Mouse (Mus musculus): ENCODE results near the gene S100a11. TPM values are rescaled to one million over a fixed set of nuclear protein-coding genes. Genes with fewer than 3 reads are reported as not detected.

S100a11 gene
- polyA plus RNA-seq, 1 experiment = 151 TPM

DNA sequence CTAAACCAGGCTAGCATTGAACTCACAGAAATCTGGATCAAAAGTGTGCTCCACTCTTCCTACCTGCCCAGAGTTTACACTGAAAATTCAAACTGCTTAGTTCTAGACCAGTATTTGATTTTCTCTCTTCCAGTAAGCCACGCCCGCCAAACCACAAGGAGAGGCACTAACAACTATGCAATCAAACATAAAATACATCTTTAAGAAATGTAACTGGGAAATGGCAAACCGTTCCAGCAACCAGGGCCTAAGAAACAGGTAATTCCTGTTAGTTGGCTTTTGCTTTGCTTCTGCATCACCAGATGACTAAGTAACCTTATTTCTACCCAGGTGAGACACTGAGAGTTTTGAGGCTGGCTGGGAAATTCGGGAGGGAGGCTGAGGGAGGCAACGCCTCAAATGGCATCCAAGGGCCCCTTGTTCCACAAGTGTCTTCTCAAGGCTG lies 13.4 kb upstream of the S100a11 start:
- Histone ChIP-seq H3K4me1 (replicated peaks; ENCODE audit: control insufficient read depth, insufficient read depth, low read length) (peaks cover 8% of the 10 kb centered on the region), H3K27ac (ENCODE audit: control insufficient read depth, insufficient read depth, low read length) (peak overlapping the region; percentile 93), H3K27me3 (ENCODE audit: control insufficient read depth, insufficient read depth, low read length) (no peaks in the 10 kb centered on the region), H3K4me3 (ENCODE audit: control insufficient read depth, insufficient read depth, low read length) (no peak overlapping the region), H3K36me3 (ENCODE audit: control insufficient read depth, insufficient read depth, low read length) (no peaks in the 10 kb centered on the region)
- 45% methylated on average over 5 of the region's 5 CpGs for WGBS
- peak; percentile 27 for DNase-seq
- TF ChIP-seq CTCF (IDR thresholded peaks at IDR 0.05; ENCODE audit: borderline replicate concordance, control insufficient read depth, extremely low read depth, insufficient read depth, low read length, poor library complexity) = no peak
- no peak for TF ChIP-seq POLR2A (IDR thresholded peaks at IDR 0.05; ENCODE audit: control insufficient read depth, extremely low read depth, insufficient read depth, low read length, poor library complexity)

DNA sequence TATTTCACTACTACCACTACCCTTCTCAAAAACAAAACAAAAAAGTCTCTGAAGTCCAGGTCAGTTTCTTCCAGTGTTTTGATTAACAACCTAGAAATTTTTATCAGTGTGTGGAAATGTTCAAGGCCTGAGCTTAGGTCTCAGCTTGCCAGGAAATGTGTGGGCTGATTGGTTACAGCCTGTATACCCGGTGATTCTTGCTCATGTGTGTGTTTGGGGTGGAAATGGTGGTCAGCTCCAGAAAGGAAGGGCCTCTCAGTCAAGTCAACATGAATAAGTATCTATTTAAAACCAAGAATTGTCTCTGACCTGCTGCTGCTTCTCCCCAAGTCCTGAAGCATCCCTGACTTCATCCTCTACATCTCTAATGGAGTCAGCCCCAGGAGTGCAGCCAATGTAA lies 11.0 kb upstream of the S100a11 start:
- TF ChIP-seq CTCF (IDR thresholded peaks at IDR 0.05; ENCODE audit: borderline replicate concordance, control insufficient read depth, extremely low read depth, insufficient read depth, low read length, poor library complexity) (no peak), POLR2A (IDR thresholded peaks at IDR 0.05; ENCODE audit: control insufficient read depth, extremely low read depth, insufficient read depth, low read length, poor library complexity) (no peak)
- H3K27ac ChIP-seq (ENCODE audit: control insufficient read depth, insufficient read depth, low read length) = no peak overlapping the region
- H3K4me1 ChIP-seq (replicated peaks; ENCODE audit: control insufficient read depth, insufficient read depth, low read length) = peaks cover 8% of the 10 kb centered on the region
- 15% methylated on average over 1 of the region's 1 CpGs for WGBS
- no peaks in the 10 kb centered on the region for H3K27me3 ChIP-seq (ENCODE audit: control insufficient read depth, insufficient read depth, low read length)
- H3K36me3 ChIP-seq (ENCODE audit: control insufficient read depth, insufficient read depth, low read length) = no peaks in the 10 kb centered on the region
- no peak for DNase-seq
- H3K4me3 ChIP-seq (ENCODE audit: control insufficient read depth, insufficient read depth, low read length) = no peak overlapping the region

DNA sequence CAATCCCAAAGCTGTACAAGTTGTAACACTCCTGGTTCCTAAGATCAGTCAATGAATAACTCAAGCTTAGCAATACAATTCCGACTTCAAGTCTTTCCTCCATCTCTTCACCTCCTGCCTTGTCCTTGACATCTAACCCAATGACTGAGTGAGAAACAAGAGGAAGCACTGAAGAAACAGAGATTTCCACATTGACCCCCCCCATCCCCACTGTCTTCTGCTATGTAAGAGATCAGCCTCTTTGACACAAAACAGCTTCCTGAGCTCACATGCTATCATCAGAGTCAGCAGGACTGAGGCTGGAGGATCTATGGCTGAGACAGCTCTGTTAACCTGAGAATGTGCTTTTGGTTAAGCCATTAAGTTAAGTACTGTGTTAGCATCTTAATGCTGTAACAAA lies 9.3 kb upstream of the S100a11 start:
- TF ChIP-seq POLR2A (IDR thresholded peaks at IDR 0.05; ENCODE audit: control insufficient read depth, extremely low read depth, insufficient read depth, low read length, poor library complexity) (no peak), CTCF (IDR thresholded peaks at IDR 0.05; ENCODE audit: borderline replicate concordance, control insufficient read depth, extremely low read depth, insufficient read depth, low read length, poor library complexity) (no peak)
- 92% methylated on average over 1 of the region's 1 CpGs for WGBS
- H3K4me3 ChIP-seq (ENCODE audit: control insufficient read depth, insufficient read depth, low read length) = no peak overlapping the region
- no peaks in the 10 kb centered on the region for H3K36me3 ChIP-seq (ENCODE audit: control insufficient read depth, insufficient read depth, low read length)
- H3K27me3 ChIP-seq (ENCODE audit: control insufficient read depth, insufficient read depth, low read length) = no peaks in the 10 kb centered on the region
- H3K27ac ChIP-seq (ENCODE audit: control insufficient read depth, insufficient read depth, low read length) = no peak overlapping the region
- DNase-seq = no peak
- H3K4me1 ChIP-seq (replicated peaks; ENCODE audit: control insufficient read depth, insufficient read depth, low read length) = peaks cover 8% of the 10 kb centered on the region

DNA sequence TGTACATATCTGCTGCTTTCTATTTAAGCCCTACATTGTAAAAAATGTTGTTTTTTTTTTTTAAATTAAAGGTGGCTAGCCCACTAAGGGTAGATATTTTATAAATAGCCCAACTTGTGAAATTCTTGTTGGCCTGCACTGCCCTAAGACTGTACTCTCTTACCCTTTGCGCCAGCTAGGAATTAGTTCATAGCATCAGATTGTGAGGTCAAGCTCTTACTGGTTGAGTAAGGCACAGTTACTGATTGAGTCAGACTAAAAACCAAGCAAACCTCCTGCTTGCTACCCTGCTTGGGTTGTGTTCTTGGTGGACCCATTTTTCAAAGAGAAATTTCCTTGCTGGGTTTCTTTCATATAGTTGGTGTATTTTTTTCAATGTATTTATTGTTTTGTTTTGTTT lies 8.5 kb upstream of the S100a11 start:
- Histone ChIP-seq H3K4me3 (ENCODE audit: control insufficient read depth, insufficient read depth, low read length) (no peak overlapping the region), H3K4me1 (replicated peaks; ENCODE audit: control insufficient read depth, insufficient read depth, low read length) (peaks cover 3% of the 10 kb centered on the region), H3K27me3 (ENCODE audit: control insufficient read depth, insufficient read depth, low read length) (no peaks in the 10 kb centered on the region), H3K36me3 (ENCODE audit: control insufficient read depth, insufficient read depth, low read length) (no peaks in the 10 kb centered on the region), H3K27ac (ENCODE audit: control insufficient read depth, insufficient read depth, low read length) (no peak overlapping the region)
- 98% methylated on average over 1 of the region's 1 CpGs for WGBS
- TF ChIP-seq CTCF (IDR thresholded peaks at IDR 0.05; ENCODE audit: borderline replicate concordance, control insufficient read depth, extremely low read depth, insufficient read depth, low read length, poor library complexity) (no peak), POLR2A (IDR thresholded peaks at IDR 0.05; ENCODE audit: control insufficient read depth, extremely low read depth, insufficient read depth, low read length, poor library complexity) (no peak)
- no peak for DNase-seq

DNA sequence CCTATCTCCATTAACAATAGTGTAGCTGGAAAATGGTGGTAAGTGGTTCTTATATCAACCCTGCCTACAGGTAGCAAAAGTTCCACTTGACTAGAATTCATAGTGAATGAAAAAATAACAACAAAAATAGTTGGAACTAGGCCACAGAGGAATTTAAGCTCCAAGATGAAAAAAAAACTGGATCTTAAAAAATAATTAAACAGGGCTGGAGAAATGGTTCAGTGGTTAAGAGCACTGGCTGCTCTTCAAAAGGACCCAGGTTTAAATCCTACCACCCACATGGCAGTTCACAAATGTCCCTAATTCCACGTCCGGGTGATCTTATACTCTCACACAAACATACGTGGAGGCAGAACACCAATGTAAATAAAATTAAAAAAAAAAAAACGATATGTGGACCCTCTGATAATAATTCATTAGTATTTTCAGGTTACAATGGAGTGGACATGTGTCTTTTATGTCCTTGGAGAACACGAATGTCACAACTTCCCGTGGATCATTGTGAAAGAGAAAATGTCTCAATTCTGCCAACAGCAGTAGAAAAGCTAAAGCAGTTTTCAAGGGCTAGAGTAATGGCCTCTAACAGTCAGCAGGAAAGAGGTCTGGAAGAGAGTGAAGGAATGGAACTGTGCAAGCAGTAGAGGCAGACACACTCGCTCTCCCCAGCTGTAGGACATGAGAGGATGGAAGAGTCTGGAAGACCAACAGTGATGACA lies 7.7 kb upstream of the S100a11 start:
- H3K27ac ChIP-seq (ENCODE audit: control insufficient read depth, insufficient read depth, low read length) = no peak overlapping the region
- 91% methylated on average over 7 of the region's 7 CpGs for WGBS
- no peaks in the 10 kb centered on the region for H3K36me3 ChIP-seq (ENCODE audit: control insufficient read depth, insufficient read depth, low read length)
- H3K4me1 ChIP-seq (replicated peaks; ENCODE audit: control insufficient read depth, insufficient read depth, low read length) = no peaks in the 10 kb centered on the region
- no peak for TF ChIP-seq CTCF (IDR thresholded peaks at IDR 0.05; ENCODE audit: borderline replicate concordance, control insufficient read depth, extremely low read depth, insufficient read depth, low read length, poor library complexity)
- no peak for TF ChIP-seq POLR2A (IDR thresholded peaks at IDR 0.05; ENCODE audit: control insufficient read depth, extremely low read depth, insufficient read depth, low read length, poor library complexity)
- no peak for DNase-seq
- no peaks in the 10 kb centered on the region for H3K27me3 ChIP-seq (ENCODE audit: control insufficient read depth, insufficient read depth, low read length)
- no peak overlapping the region for H3K4me3 ChIP-seq (ENCODE audit: control insufficient read depth, insufficient read depth, low read length)

DNA sequence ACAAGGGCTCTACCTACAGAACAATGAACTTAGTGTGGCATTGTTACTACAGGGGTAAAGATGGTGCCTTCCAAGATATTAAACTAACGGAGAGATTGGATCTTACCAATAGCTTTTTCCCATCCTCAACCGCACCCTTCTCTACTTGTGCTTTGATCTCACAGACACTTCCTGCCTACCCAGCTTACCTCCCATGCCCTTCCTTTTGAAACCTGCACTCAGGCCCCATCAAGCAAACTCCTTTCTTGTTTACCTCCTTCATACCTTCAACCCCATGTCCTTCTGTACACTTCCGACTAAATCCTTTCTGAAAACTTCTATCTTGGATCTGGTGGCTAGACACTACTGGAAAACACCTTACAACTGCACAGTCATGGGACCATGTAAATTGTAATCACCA lies 5.7 kb upstream of the S100a11 start:
- no peak for DNase-seq
- whole genome bisulfite sequencing = 46% methylated on average over 3 of the region's 3 CpGs
- Histone ChIP-seq H3K4me1 (replicated peaks; ENCODE audit: control insufficient read depth, insufficient read depth, low read length) (no peaks in the 10 kb centered on the region), H3K4me3 (ENCODE audit: control insufficient read depth, insufficient read depth, low read length) (no peak overlapping the region), H3K36me3 (ENCODE audit: control insufficient read depth, insufficient read depth, low read length) (no peaks in the 10 kb centered on the region), H3K27me3 (ENCODE audit: control insufficient read depth, insufficient read depth, low read length) (no peaks in the 10 kb centered on the region), H3K27ac (ENCODE audit: control insufficient read depth, insufficient read depth, low read length) (no peak overlapping the region)
- TF ChIP-seq CTCF (IDR thresholded peaks at IDR 0.05; ENCODE audit: borderline replicate concordance, control insufficient read depth, extremely low read depth, insufficient read depth, low read length, poor library complexity) (no peak), POLR2A (IDR thresholded peaks at IDR 0.05; ENCODE audit: control insufficient read depth, extremely low read depth, insufficient read depth, low read length, poor library complexity) (no peak)

Measured in thymus, adult 2 months (tissue).